Mouse (Mus musculus): ENCODE results near the gene Gramd1a.

Gramd1a gene

DNA sequence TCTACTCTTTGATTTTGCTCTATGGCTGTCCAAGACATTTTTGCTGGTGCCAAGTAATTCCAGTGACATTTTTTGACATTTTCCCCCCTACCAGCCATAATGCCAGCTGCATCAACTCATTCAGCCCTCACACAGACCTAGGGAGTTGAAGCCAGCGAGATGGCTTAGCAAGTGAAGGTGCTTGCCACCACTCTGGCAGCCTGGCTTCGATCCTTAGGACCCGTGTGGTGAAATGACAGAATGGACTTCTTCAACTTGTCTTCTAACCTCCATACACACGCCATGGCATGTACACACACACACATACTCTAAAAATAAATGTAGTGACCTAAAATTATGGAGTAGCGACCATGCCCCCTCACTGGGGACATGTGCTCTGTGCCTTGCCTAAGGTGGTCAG is 31.3 kb downstream of the Gramd1a start:
- in situ Hi-C loops (cut with MseI, MboI): no loop called here

GRCm38 (mm10) chr7:31123697-31124096 is 32.0 kb downstream of the Gramd1a start:
- in situ Hi-C loops (cut with MseI, MboI): no loop called here

DNA sequence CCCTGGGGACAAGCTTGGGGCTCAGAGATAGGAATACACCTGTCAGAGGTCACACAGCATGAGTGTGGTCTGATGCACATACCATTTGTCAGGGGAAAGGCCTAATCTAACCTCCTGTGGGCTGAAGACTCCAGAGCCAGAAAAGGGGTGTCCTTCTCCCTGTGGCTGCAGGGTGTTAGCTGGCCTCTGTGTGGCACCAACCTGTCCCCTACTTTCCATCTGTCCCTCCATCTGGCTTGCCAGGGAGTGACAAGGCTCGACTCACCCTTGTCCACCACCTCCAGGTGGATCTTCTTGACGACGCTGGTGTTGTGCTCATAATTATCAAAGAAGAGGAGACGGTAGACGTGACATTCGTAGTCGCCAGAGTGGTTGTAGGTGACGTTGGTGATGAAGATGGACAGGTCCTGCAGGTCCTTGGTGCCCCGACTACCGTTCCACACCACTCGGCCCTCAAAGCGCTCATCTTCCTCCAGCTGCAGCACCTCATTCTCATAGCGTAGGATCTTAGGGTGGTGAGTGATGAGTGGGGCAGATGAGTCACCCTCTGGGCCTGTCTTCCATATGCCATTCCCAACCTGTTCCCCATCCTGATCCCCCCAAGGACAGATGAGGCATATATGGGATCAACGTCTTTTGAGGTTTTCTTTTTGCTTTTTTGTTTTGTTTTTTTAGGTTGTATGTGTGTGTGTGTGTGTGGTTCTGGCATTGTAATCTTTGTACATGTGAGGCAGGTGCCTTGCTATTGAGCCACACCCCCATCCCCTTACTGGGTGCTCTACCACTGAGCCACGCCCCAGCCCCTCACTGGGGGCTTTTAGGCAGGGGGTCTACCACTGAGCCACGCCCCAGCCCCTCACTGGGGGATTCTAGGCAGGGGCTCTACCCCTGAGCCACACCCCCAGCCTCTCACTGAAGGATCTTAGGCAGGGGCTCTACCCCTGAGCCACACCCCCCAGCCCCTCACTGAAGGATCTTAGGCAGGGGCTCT is 32.8 kb downstream of the Gramd1a start:
- in situ Hi-C loops (cut with MseI, MboI): no loop called here

DNA sequence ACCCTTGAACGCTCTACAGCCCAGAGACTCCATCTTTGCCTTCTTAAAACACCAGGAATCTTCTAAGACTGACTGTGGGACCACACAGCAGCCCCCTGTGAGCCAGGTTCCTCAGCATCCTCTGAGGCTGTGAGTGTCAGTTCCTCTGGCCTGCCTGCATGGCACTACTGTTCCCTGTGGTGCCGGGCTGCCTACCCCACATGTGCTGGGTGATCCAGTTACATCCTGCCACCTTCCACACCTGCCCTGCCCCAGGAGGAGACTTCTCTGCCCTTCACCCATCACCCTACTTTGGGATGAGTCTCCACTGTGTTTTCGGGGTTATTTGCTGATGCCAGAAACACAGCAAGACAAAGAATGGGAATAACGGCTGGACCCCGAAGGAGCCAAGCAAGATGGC is 36.1 kb downstream of the Gramd1a start:
- in situ Hi-C loops (cut with MseI, MboI): no loop called here

GRCm38 (mm10) chr7:31118486-31118885 is 37.2 kb downstream of the Gramd1a start:
- in situ Hi-C loops (cut with MseI, MboI): no loop called here

- in situ Hi-C loops (cut with MseI, MboI): no loop called here
Measured at GRCm38 (mm10) chr7:31117465-31117864, 38.2 kb downstream of the Gramd1a start.

DNA sequence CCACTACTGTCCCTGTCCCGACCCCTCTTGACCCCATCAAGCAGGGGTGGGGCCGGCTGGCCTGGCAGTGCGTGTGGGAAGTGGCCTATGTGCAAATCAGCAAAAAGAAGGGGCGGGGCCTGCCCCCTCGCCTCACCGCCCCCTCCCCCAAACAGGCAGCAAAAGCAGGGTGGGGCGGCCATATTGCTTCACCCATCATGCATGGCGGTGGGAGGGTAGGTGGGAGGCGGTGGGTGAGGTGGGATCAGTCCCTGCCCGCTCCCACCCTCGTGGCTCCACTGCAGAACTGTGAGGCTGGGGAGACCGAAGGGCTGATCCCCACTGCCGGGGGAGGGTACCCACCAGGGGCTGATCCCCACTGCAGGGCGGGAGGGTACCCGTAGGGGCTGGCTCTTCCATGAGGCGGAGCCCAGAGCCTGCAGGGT is 39.0 kb downstream of the Gramd1a start:
- in situ Hi-C loops (cut with MseI, MboI): no loop called here

DNA sequence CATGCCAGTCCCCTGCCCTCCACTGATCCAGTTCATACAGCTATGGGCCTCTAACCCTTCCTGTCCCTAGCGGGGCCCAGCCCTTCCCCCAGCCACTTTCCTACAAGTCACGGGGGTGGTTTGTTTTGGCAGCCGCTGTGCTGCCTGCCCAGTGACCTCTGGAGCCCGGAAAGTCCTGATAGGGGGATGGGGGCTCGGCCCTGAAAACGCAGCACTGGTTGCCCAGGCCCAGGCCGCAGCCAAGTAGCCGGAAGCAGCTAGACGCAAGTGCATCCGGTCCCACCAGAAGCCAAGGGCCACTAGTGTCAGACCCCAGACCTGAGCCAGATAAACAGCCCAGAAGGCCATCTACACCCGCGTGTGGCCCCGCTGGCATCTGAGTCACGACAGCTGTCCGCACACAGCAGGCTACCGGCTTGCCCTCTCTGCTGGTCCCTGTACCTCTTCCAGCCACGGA is 40.1 kb downstream of the Gramd1a start:
- in situ Hi-C loops (cut with MseI, MboI): no loop called here

- in situ Hi-C loops (cut with MseI, MboI): no loop called here
Measured at GRCm38 (mm10) chr7:31115182-31115581, 40.5 kb downstream of the Gramd1a start, which contains the start of gene Hpn. Gene Hpn (minus strand): TSS chr7:31115290.

DNA sequence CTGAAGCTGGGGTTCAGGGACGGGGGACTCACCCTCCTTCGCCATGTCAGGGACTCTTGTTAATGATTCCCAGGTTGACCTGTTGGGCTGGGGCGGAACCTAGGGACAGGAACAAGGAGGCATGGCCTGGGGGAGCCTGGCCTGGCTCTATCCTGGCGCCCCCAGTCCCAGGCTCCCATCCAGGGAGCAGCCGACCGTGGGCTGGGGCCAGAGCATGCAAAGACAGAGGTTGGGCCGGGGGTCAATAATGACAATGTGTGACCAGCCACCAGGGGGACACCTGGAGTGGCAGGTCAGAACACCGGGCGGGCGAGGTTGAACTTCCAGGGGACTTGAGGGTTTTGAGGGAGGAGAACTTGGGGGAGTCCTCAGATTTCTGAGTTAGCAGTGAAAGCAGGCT is 41.0 kb downstream of the Gramd1a start:
- in situ Hi-C loops (cut with MseI, MboI): no loop called here

DNA sequence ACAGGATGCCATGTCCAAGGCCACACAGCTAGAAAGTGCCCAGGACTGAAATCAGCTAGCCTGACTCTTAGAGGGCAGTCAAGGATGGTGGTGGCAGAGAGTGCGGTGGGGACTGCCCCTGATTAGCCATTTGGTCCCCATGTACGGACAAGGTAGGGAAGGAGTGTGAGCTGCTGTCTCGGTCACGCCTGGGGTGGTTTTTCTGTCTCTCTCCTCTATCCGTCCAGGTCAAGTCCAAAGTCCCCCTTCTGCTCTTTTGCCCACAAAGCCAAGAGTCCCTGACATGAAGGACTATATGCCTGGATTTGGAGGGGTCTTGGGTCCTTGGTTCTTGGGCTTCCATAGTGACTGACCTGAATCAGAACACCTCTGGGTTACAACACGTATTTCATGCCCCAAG is 41.9 kb downstream of the Gramd1a start:
- in situ Hi-C loops (cut with MseI, MboI): no loop called here

DNA sequence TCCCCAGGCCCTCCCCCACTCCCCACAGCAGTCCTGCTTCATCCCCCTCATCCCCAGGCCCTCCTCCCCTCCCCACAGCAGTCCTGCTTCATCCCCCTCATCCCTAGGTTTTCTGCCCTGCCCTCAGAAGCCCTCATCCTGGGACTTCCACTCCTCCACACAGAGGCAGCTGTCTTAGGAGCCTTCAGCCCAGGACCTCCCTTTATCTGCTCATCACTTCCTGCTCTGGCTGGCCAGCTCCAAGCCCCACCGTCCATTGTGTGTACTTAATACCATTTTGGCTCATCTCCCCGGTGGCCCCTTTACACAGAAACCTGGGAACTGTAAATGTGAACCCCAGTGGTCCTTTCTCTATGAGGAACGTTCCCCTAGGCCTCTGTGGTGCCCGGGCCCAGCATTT is 43.7 kb downstream of the Gramd1a start:
- in situ Hi-C loops (cut with MseI, MboI): no loop called here

DNA sequence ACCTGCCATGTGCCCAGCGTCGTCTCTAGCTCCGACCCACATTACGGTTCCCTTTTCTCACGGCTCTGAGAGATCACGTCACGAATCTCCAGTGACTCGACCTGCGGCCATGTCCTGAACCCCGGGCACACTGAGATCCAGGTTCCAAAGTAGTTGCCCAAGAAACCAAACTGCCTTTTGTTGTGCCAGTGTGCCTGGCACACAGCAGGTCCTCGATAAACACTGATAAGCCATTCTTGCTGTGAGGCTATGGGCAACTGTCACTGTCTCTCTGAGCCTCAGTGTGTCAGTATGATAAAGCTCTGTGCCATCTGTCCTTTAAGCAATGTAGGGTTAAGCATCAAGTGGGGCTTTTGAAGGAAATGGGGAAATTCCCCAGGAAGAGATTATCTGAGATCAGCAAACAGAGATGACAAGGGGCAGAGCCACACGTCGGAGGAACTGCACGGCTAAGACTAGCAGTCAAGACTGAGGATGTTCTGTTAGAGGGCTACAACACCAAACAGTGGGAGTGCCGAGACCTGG is 44.8 kb downstream of the Gramd1a start:
- in situ Hi-C loops (cut with MseI, MboI): no loop called here

- in situ Hi-C loops (cut with MseI, MboI): no loop called here
Measured at GRCm38 (mm10) chr7:31109796-31110195, 45.9 kb downstream of the Gramd1a start.

DNA sequence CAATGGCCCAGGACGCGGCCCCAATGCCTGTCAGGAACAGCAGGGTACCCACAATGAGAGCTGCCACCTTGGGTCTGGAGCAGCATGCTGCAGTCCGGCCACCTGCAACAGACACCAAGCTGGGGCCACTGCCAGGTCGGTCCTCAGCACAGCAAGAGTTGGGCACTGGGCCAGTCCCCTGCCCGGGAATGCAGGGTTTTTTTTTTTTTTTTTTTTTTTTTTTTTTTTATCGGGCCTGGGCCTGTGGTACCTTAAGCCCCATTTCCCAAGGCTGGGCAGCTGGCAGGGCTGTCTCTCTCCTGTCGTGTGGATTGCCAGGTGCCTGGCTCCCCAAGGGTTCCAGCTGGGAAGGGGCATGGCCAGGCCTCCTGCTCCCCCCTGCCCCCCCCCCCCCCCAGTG is 46.6 kb downstream of the Gramd1a start:
- in situ Hi-C loops (cut with MseI, MboI): no loop called here

- in situ Hi-C loops (cut with MseI, MboI): no loop called here
Measured at GRCm38 (mm10) chr7:31107781-31108180, 47.9 kb downstream of the Gramd1a start.

DNA sequence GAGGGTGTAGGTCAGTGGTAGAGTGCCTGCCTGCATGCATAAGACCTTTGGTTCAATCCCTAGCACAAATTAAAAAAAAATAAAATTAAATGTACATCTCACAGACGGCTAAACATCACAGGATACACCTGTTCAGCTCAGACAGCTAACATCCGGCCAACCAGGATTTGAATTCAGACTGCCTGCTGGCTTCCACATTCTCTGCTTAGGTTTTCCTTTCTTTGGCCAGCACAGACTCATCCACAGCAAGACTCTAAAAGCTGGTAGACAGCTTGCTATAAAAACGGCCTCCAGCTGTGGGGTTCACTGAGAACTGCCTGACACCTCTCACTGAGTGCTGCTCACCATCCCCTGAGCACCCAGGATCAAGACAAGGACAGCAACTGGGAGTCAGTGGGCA is 49.5 kb downstream of the Gramd1a start:
- in situ Hi-C loops (cut with MseI, MboI): no loop called here

DNA sequence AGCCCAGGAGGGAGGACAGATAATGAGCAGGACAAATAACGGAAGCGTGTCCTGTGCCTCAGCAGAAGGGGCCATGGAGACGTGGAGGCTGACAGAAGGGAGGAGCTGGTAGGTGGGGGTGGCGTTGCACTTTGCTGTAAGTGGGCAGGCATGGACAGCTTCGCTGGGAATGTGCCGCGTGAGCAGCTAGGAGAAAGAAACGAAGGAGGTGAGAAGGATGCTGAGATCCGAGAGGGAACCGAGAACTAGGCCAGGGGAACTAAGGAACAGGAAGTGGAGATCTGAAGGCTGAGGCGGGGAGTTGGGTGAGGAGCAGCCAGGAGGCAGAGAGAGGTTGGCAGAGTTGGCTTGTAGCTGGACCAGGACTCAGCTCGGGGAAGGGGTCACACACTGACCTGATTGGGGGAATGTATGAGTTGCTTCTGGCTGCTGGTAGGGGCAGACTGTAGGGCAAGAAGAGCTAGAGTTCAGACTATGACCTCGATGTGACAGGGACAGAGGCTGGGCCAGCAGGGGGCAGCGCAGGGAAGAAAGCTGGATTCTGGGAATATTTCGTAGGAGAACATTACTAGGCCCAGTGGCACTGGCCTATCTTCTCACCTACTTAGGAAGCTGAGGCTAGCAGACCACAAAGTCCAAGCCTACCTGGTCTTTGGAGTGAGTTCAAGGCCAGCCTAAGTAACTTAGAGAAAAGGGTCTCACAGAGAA is 50.5 kb downstream of the Gramd1a start:
- in situ Hi-C loops (cut with MseI, MboI): no loop called here

DNA sequence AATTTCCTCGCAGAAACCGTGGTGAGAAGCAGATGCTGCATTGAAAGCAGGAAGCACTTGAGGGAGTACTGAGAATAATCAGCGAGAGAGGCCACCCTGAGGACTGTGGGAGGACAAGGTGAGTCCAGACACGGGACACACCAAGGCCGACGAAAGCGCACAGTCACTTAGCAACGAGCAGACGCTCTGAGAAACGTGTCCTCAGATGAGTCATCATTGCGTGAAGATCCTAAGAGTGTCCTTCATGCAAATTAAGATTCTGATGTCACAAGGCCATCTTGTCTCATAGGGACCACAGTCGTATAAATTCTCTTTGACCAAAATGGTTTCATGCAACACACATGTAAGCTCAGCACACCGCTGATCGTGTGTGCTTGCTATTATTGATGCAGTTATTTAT is 54.9 kb downstream of the Gramd1a start:
- in situ Hi-C loops (cut with MseI, MboI): no loop called here

- in situ Hi-C loops (cut with MseI, MboI): loop anchor here in 1 of 2 experiments (5.0 kb wide), 1 partner anchor 42 kb away; the partner anchor contains the start of genes Fxyd1 and Lgi4
Measured at GRCm38 (mm10) chr7:31099612-31099982, 56.1 kb downstream of the Gramd1a start.

DNA sequence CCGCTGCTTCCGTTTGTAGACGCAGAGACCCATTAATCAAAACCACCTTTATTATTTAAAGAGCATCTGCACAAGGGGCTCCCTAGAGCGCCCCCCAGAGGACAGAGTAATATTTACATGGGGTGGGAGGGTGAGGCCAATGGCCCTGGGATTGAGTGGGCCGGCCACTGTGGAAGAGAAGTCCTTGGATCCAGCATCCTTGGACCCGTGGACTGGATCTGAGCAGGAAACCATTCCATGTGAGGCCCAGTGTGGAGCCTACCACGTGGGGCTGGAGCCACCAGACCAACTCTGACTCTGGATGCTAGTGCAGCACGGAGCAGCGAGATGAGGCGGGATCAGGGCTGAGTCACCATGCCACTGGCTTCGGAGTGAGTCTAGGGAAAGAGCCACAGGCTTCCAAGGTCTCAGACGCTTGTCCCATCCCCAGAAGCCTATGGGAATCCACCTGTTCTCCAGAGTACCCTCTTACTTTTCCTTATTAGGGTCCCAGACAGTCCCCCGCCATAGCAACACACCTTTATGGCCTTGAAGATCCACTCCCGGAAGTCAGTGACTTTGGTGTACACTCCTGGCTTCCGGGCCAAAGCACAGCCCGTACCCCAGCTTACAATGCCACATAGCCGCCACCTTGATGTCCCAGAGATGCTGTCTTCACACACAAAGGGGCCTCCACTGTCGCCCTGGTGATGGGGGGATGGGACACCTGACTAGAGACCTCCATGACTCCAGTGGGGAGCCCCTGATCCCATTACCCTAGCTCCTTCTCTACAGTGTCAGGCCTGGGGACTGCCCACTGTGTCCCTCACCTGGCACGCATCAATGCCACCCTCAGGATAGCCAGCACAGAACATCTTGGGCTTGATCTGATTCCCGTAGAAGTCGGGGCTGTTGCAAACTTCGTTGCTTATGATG is 56.7 kb downstream of the Gramd1a start:
- in situ Hi-C loops (cut with MseI, MboI): loop anchor here in 1 of 2 experiments (5.0 kb wide), 1 partner anchor 42 kb away; the partner anchor contains the start of genes Fxyd1 and Lgi4

Measured in mouse trophoblast stem cell (cell line).